Mouse (Mus musculus) intestine, embryonic 14.5 days (tissue): ENCODE results near the gene Gcc2. TPM values are rescaled to one million over a fixed set of nuclear protein-coding genes. Genes with fewer than 3 reads are reported as not detected.

Experiments used
- ATAC-seq: fragments of 200-750 bp; cut with Nextera tagmentation; replicated peaks from 2 replicates; pipeline ENCODE4 v1.8.0; 2017; ENCODE audit warnings: low read depth, moderate number of reproducible peaks, moderate TSS enrichment, moderate library complexity; ENCODE audit not compliant: low FRiP score, low TSS enrichment
- DNase-seq: peaks from one replicate; pipeline ENCODE4 v3.0.0-alpha.2; 2018; ENCODE audit warnings: low spot score
- H3K27ac ChIP-seq: fragments of 300-500 bp; sonication (generic); 2 replicates; pipeline ENCODE4 v1.5.1; 2014; ENCODE audit warnings: low read depth, mild to moderate bottlenecking, control low read depth
- H3K27me3 ChIP-seq: fragments of 300-500 bp; sonication (generic); replicated peaks from 2 replicates; pipeline ENCODE4 v1.6.1; 2014; ENCODE audit warnings: low read length, control low read depth; ENCODE audit not compliant: control insufficient read depth, insufficient read depth
- H3K36me3 ChIP-seq: fragments of 300-500 bp; sonication (generic); 2 replicates; pipeline ENCODE4 v1.6.1; 2014; ENCODE audit warnings: low read length, control low read depth; ENCODE audit not compliant: control insufficient read depth, insufficient read depth
- H3K4me1 ChIP-seq: fragments of 300-500 bp; sonication (generic); replicated peaks from 2 replicates; pipeline ENCODE4 v1.6.1; 2014; ENCODE audit warnings: low read length, control low read depth, mixed read lengths; ENCODE audit not compliant: control insufficient read depth, insufficient read depth
- H3K4me2 ChIP-seq: fragments of 300-500 bp; sonication (generic); 2 replicates; pipeline ENCODE4 v1.6.1; 2014; ENCODE audit warnings: low read length
- H3K4me3 ChIP-seq: fragments of 300-500 bp; sonication (generic); 2 replicates; pipeline ENCODE4 v1.5.1; 2014; ENCODE audit warnings: low read depth, low read length, control low read depth, mixed read lengths
- H3K9ac ChIP-seq: fragments of 300-500 bp; sonication (generic); 2 replicates; pipeline ENCODE4 v1.6.1; 2014; ENCODE audit warnings: mild to moderate bottlenecking, low read length
- H3K9me3 ChIP-seq: fragments of 300-500 bp; sonication (generic); 2 replicates; pipeline ENCODE4 v1.6.1; 2016; ENCODE audit warnings: low read length, control low read depth; ENCODE audit not compliant: control insufficient read depth
- WGBS: fragments of 180-500 bp; shearing (Covaris S2); extraction: QIAGEN DNeasy Blood & Tissue Kit; methylation state at CpG from one replicate; pipeline ENCODE4 v1.1.7; 2014; 5-methylcytosine and 5-hydroxymethylcytosine counted together
- polyA plus RNA-seq: library from polyadenylated mRNA; unstranded; fragments of >200 nt; fragmentation: Nextera tagmentation; extraction: Ambion mirVana; gene quantifications from 2 replicates; pipeline ENCODE4 v1.2.1, GENCODE M21; 2014

Gene Gcc2
- 59.0 and 65.5 TPM in 2 replicates for polyA plus RNA-seq

DNA sequence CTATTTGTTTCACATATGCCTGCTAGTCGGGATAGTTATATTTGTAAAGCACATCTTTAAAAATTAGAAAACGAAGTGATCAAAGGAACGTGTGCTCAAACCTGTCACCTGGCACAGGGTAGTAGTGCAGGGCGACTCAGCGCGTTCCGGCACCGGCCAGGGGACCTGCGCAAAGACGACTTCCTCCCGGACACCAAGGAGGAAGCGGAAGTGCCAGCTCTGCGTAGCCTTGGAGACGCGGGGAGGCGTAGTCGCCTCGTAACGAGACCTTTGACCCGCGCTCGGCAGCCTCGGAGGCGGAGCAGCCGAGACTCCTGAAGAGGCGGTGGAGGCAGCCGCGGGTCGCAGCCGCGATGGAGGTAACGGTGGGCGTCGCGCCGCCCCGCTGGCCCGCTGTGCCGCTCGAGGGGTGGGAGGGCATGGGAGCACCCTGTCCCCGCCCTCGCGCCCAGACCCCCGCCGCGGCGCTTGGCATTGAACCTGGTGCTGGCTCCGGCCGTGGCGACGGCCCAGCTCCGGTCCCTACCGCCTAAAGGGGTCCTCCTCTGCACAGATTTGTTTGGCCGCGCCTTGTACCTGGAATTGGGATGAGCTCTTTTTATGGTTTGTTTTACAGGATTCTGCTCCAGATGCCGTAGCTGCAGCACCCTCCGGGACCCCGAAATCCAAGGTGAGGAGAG is at the start of gene Gcc2:
TSS of gene Gcc2 (plus strand) at position 285 of the 680 bp plus-strand sequence.
- H3K4me3 ChIP-seq = peak within 1 kb of the TSS; percentile 87
- peak within 1 kb of the TSS; percentile 74 for H3K27ac ChIP-seq
- peaks cover 26% of the 10 kb centered on the region for H3K36me3 ChIP-seq
- peak within 1 kb of the TSS; percentile 72 for H3K9ac ChIP-seq
- H3K9me3 ChIP-seq = no peaks in the 10 kb centered on the region
- no peaks in the 10 kb centered on the region; the same call in 1 of the 2 replicates for H3K4me1 ChIP-seq
- ATAC-seq (peak; percentile 97), DNase-seq (peak; percentile 92)
- H3K4me2 ChIP-seq = peak within 1 kb of the TSS; percentile 60
- WGBS = under 1% methylated on average over 56 of the region's 58 CpGs
- H3K27me3 ChIP-seq = no peaks in the 10 kb centered on the region

DNA sequence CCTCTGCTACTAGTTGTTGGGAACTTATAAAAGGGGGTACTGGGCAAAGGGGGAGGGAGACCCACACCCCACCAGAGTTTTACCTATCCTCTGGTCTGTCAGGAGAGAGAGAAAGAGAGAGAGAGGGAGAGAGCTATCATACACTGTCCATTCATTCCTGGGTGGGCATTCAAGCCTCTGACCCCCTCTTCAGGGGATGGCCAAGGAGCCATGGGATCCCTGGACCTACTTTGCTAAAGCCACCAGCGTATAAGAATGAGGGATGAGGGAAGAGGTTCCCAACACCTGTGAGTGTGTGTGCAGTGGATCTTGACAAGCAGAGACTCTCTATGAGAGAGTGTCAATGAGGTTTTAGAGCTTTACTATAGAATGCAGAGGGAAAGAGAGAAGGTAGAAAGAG is 49.3 kb upstream of the Gcc2 start:
- Histone ChIP-seq H3K9me3 (no peaks in the 10 kb centered on the region), H3K4me3 (no peak overlapping the region), H3K27ac (no peak overlapping the region), H3K9ac (no peak overlapping the region), H3K4me1 (no peaks in the 10 kb centered on the region), H3K27me3 (no peaks in the 10 kb centered on the region), H3K36me3 (no peaks in the 10 kb centered on the region), H3K4me2 (no peak overlapping the region)
- DNase-seq (no peak), ATAC-seq (no peak)
- WGBS = 33% methylated on average over 1 of the region's 1 CpGs

DNA sequence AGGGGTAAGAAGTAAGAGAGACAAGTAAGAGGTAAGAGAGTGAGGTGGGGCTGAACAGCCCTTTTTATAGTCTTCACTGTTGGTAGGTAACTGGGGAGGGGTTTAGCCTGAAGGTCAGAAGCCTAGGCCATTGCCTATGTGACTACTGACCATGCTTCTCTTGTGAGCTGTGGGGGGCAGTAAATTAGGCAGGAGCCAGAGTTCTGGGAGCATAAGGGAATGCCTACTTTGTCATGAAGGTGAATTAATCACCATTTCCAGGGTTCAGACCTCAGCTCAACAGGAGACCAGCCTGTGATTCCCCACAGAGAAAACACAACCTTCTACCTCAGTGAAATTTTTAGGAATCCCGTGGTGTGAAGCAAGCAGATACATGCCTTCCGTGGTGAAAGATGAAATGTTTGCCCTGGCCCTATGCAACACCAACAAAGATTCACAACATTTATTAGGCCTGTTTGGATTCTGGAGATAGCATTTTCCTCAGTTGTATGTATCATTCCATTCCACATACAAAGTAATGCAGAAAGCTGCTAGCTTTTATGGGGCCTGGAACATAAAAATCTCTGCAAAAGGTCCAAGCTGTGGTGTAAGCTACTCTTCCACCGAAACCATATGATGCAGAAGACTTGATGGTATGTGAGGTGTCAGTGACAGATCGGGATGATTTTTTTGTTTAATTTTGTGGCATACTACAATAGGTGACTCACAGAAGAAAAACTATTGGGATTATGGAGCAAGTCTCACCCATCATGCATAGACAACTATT is 48.5 kb upstream of the Gcc2 start:
- Histone ChIP-seq H3K9me3 (no peaks in the 10 kb centered on the region), H3K4me2 (no peak overlapping the region), H3K36me3 (no peaks in the 10 kb centered on the region), H3K4me1 (no peaks in the 10 kb centered on the region), H3K4me3 (no peak overlapping the region), H3K9ac (no peak overlapping the region), H3K27me3 (no peaks in the 10 kb centered on the region), H3K27ac (no peak overlapping the region)
- DNase-seq = no peak
- no peak for ATAC-seq
- 87% methylated on average over 4 of the region's 4 CpGs for WGBS

DNA sequence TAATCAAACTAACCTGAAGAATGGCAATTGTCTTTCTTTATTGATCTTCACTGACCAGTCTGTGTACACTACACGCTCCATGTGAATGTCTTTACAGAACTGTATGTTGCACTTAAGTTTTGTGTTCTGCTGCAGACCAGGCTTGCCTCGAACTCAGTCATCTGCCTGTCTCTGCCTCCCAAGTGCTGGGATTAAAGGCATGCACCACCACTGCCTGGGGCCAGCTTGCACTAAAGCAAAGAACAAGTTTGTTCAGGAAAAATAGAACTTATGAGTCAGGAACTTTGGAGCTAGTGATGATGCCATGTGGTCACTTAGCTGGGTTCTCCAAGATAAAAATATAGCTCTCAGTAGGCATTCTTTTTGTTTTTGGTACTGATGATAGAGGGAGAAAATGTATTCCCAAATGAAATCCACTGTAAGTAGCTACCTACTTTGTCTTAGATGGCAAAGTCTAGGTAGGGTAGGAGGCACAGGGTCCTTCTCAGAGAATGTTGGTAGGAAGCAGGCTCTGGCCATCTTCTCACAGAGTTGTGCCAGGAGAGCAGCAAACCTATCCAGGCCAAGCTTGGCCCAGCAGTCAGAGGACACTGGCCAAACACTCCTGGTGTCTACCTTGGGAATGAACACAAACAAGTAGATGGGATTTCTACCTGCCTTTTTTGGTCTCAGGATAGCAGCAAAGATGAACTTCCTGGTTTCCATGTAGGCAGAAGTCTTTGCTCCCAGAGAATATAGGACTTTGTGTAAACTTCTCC is 45.4 kb upstream of the Gcc2 start:
- WGBS = 73% methylated on average over 2 of the region's 2 CpGs
- Histone ChIP-seq H3K4me2 (no peak overlapping the region), H3K4me1 (no peaks in the 10 kb centered on the region), H3K9me3 (no peaks in the 10 kb centered on the region), H3K9ac (no peak overlapping the region), H3K4me3 (no peak overlapping the region), H3K27ac (no peak overlapping the region), H3K27me3 (no peaks in the 10 kb centered on the region), H3K36me3 (no peaks in the 10 kb centered on the region)
- DNase-seq (no peak), ATAC-seq (no peak)

DNA sequence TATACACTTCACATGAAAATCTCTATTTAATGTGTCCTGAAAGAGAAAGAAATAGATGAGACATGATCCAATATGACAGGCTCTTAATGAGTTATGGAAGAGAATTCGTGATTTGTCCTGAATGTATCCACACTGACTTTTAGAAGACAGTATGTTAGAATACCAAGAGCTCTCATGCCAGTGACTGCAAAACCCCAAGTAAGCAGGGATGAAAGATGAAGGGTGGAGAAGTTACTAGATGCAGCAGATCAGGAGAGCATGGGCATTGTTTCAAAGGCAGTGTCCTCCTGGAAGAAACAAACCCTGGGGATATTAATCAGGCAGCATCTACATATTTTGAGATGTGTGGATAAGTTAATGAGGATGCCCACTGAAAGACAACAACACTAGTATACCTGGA is 44.8 kb upstream of the Gcc2 start:
- Histone ChIP-seq H3K4me3 (no peak overlapping the region), H3K27ac (no peak overlapping the region), H3K9ac (no peak overlapping the region), H3K4me1 (no peaks in the 10 kb centered on the region), H3K4me2 (no peak overlapping the region), H3K27me3 (no peaks in the 10 kb centered on the region), H3K36me3 (no peaks in the 10 kb centered on the region), H3K9me3 (no peaks in the 10 kb centered on the region)
- 72% methylated on average over 1 of the region's 1 CpGs for WGBS
- DNase-seq (no peak), ATAC-seq (no peak)

DNA sequence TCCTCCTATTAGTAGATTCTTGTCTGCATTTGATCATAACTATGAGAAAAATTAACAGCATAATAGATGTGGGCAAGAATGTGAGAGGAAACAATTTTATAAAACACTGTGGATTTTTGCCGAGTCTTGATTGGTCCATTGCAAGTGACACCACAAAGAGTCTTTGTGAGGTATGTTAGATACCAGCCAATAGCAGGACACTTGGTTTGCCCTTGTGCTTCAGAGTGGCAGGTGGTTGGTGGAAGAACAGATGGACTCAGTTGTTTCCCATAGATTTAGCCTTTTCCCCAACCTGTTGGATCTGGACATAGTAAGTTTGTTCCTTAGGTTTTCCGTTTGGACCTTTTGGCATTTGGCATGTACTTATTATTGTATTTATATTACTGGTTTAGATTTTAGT is 44.1 kb upstream of the Gcc2 start:
- Histone ChIP-seq H3K27me3 (no peaks in the 10 kb centered on the region), H3K4me2 (no peak overlapping the region), H3K27ac (no peak overlapping the region), H3K9ac (no peak overlapping the region), H3K36me3 (no peaks in the 10 kb centered on the region), H3K4me1 (no peaks in the 10 kb centered on the region), H3K9me3 (no peaks in the 10 kb centered on the region), H3K4me3 (no peak overlapping the region)
- ATAC-seq = no peak
- 91% methylated on average over 2 of the region's 2 CpGs for WGBS
- no peak for DNase-seq

DNA sequence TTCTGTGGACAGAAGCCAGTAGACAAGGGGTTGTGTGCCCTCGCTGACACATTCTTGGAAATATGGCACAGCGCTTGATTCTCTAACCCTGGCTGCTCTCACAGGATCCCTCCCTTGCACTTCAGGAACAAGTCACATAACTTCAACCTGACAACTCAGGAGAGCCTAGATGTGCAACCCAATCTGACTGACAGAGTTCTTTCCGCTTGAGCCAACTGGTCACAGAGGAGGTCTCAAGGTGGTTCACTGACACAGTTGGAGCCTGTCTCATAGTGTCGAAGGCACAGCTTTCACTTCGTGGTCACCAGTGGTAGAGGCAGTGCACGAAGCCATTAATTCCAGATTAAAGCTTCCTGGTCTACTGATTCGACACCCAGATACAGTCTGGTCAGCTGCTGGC is 43.1 kb upstream of the Gcc2 start:
- H3K4me3 ChIP-seq = no peak overlapping the region

DNA sequence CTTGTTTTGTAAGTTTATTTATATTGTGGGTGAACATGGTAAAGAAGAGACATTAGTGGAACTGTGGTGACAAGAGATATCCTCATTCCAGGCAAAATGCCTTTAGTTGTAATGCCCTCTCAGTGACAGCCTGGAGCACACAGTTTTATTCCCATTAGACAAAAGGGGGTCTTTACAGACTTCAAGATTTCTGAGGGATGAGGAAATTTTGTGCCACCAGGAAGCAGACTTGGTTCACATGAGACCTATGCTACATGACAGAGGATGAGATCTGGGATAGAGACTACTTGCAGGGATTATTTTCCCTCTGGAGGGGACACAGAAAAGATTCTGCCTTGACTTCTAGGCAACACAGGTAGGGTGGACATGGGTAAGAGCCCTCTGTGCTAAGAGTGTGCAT is 40.8 kb upstream of the Gcc2 start:
- DNase-seq (no peak), ATAC-seq (no peak)

More for the DNA sequence above, 43.1 kb upstream of the Gcc2 start:
- Histone ChIP-seq H3K27me3 (no peaks in the 10 kb centered on the region), H3K27ac (no peak overlapping the region), H3K4me1 (no peaks in the 10 kb centered on the region), H3K4me2 (no peak overlapping the region), H3K9me3 (no peaks in the 10 kb centered on the region), H3K36me3 (no peaks in the 10 kb centered on the region), H3K9ac (no peak overlapping the region)
- WGBS = 75% methylated on average over 7 of the region's 7 CpGs
- no peak for ATAC-seq
- no peak for DNase-seq

More for the DNA sequence above, 40.8 kb upstream of the Gcc2 start:
- Histone ChIP-seq H3K4me2 (no peak overlapping the region), H3K27me3 (no peaks in the 10 kb centered on the region), H3K4me1 (no peaks in the 10 kb centered on the region), H3K9ac (no peak overlapping the region), H3K36me3 (no peaks in the 10 kb centered on the region), H3K9me3 (no peaks in the 10 kb centered on the region), H3K4me3 (no peak overlapping the region), H3K27ac (no peak overlapping the region)
